Mouse (Mus musculus): ENCODE measurements around the gene Erbb2. TPM values are rescaled to one million over a fixed set of nuclear protein-coding genes. Genes with fewer than 3 reads are reported as not detected.

Gene Erbb2
- total and polyA plus RNA-seq, 2 experiments from 2014 or later, result 3.7 to 4.9 TPM

DNA sequence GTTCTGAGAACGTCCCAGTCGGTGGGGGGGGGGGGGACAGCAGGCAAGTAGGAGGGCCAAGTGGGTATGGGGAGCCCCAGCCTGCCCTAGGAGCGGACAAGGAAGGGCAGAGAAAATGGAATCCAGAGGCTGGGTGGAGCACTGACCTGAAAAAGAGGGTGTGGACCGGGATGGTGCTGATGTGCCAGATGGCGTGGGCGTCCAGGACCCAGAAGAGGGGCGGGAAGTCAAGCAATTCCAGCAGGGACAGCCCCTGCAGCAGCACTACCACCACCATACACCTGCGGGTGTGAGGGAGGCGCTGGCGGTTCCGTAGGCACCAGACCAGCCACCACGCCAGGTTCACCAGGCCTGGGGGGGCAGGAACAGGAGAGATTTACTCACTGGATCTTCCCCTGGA is 22.1 kb upstream of the Erbb2 start:
- no peaks in the 10 kb centered on the region; the same call in 1 of the 2 replicates for H3K27me3 ChIP-seq (ENCODE audit: insufficient read depth, low read length)
- whole genome bisulfite sequencing, result 78% methylated on average over 12 of the region's 12 CpGs
- no peak overlapping the region for H3K4me3 ChIP-seq (ENCODE audit: low read depth, low read length)
- H3K4me1 ChIP-seq (ENCODE audit: insufficient read depth), result no peaks in the 10 kb centered on the region
- TF ChIP-seq CTCF (IDR thresholded peaks at IDR 0.05; ENCODE audit: low read depth), result no peak
- no peak overlapping the region for H3K4me2 ChIP-seq (ENCODE audit: low read depth)
- DNase-seq (no peak), ATAC-seq (no peak)
- no peak overlapping the region for H3K27ac ChIP-seq (ENCODE audit: low read depth, low read length)
- no peaks in the 10 kb centered on the region for H3K36me3 ChIP-seq (ENCODE audit: insufficient read depth)
- H3K9ac ChIP-seq, result no peak overlapping the region
- H3K9me3 ChIP-seq (ENCODE audit: low read length), result no peaks in the 10 kb centered on the region

DNA sequence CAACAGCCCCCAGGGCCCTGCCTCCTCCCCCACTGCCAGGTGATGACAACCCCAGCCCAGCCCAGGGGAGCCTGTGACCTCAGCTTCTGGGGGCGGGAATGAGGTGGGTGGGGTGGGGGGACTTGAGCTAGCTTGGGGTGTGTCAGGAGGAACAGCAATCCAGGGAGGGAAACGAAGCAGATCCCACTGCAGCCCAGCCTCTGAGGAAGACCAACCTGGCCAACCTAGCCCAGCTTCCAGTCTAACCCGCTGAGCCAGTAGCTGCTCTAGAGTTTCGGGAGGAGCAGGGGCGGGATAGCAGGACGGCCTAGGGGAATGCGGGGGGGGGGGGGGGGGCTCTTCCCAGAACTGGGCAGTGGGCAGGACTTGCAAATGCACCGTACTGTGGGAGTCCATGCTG is 20.2 kb upstream of the Erbb2 start:
- no peak for TF ChIP-seq CTCF (IDR thresholded peaks at IDR 0.05; ENCODE audit: low read depth)
- no peaks in the 10 kb centered on the region for H3K9me3 ChIP-seq (ENCODE audit: low read length)
- no peak overlapping the region for H3K4me3 ChIP-seq (ENCODE audit: low read depth, low read length)
- H3K27me3 ChIP-seq (ENCODE audit: insufficient read depth, low read length), result no peaks in the 10 kb centered on the region
- no peaks in the 10 kb centered on the region for H3K36me3 ChIP-seq (ENCODE audit: insufficient read depth)
- DNase-seq (no peak), ATAC-seq (no peak)
- H3K4me1 ChIP-seq (ENCODE audit: insufficient read depth), result no peaks in the 10 kb centered on the region
- no peak overlapping the region for H3K9ac ChIP-seq
- H3K27ac ChIP-seq (ENCODE audit: low read depth, low read length), result no peak overlapping the region
- WGBS, result 45% methylated on average over 7 of the region's 8 CpGs
- no peak overlapping the region for H3K4me2 ChIP-seq (ENCODE audit: low read depth)

DNA sequence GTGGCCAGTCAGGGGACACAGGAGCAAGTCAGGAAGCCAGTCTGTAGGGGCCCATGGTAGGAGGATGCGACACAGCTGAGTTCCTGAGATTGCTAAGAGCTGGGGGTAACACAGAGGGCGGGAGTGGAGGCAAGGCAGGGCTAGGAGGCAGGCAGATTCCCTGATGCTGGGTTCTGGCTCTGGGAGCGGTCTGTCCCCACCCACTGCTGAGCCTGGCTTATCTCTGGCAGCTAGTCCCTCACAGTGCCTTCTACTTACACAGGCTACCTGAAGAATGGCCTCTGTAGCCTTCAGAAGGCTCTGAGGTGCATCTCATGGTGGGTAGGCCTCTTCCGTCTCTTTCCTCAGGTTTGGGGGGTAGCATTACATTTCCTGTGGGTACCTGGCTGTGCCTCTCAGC is 19.6 kb upstream of the Erbb2 start:
- no peaks in the 10 kb centered on the region for H3K36me3 ChIP-seq (ENCODE audit: insufficient read depth)
- ATAC-seq, result no peak
- H3K9me3 ChIP-seq (ENCODE audit: low read length), result no peaks in the 10 kb centered on the region
- no peaks in the 10 kb centered on the region for H3K27me3 ChIP-seq (ENCODE audit: insufficient read depth, low read length)
- no peak for TF ChIP-seq CTCF (IDR thresholded peaks at IDR 0.05; ENCODE audit: low read depth)
- H3K4me2 ChIP-seq (ENCODE audit: low read depth), result no peak overlapping the region
- no peaks in the 10 kb centered on the region for H3K4me1 ChIP-seq (ENCODE audit: insufficient read depth)
- H3K9ac ChIP-seq, result no peak overlapping the region
- H3K27ac ChIP-seq (ENCODE audit: low read depth, low read length), result no peak overlapping the region
- DNase-seq, result no peak
- no peak overlapping the region for H3K4me3 ChIP-seq (ENCODE audit: low read depth, low read length)
- WGBS, result 52% methylated on average over 3 of the region's 4 CpGs

DNA sequence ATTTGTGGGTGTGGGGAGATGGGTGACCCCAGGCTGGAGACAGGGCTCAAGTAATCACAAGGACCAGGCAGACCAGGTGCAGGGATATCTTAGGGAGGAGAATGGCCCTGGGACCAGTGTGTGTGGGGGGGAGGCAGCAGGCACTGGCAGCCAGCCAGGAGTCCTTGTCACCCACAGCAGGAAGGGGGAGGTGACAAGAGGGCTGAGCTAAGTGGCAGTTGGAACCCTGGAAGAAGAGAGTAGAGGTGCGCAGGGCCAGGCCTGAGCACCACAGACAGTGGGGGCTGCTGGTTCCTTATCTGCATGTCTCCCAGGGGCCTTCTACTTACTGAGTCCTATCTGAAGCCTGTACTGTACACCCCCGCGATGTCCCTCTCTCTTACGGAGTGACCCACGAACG is 19.0 kb upstream of the Erbb2 start:
- no peak for TF ChIP-seq CTCF (IDR thresholded peaks at IDR 0.05; ENCODE audit: low read depth)
- WGBS, result 74% methylated on average over 6 of the region's 6 CpGs

DNA sequence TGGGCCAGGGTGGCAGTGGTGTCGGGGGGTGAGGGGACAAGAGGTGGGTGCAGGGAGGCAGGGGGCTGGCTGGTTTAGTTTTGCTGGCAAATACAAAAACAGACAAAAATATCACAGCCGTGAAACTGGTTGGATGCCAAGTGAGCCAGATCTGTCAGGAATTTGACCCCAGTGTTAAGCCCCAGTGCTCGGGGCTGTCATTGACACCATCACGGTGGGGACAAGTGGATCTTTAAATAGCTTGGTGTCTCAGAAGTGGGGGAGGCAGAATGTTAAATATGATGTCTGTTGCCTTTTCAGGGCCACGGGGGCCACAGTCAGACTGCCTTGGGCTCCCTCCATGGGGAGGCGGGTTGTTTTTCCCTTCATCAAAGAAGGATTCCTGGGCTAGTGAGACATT is 18.0 kb upstream of the Erbb2 start:
- DNase-seq (no peak), ATAC-seq (no peak)
- Histone ChIP-seq H3K27me3 (ENCODE audit: insufficient read depth, low read length) (no peaks in the 10 kb centered on the region), H3K9me3 (ENCODE audit: low read length) (no peaks in the 10 kb centered on the region), H3K4me1 (ENCODE audit: insufficient read depth) (no peaks in the 10 kb centered on the region), H3K36me3 (ENCODE audit: insufficient read depth) (no peaks in the 10 kb centered on the region), H3K4me2 (ENCODE audit: low read depth) (no peak overlapping the region), H3K27ac (ENCODE audit: low read depth, low read length) (no peak overlapping the region), H3K4me3 (ENCODE audit: low read depth, low read length) (no peak overlapping the region), H3K9ac (0 out of 2 replicates have a peak overlapping the region, but pooled peaks have one; percentile 10)
- 44% methylated on average over 6 of the region's 6 CpGs for WGBS
- no peak for TF ChIP-seq CTCF (IDR thresholded peaks at IDR 0.05; ENCODE audit: low read depth)

More for the DNA sequence above, 19.0 kb upstream of the Erbb2 start:
- Histone ChIP-seq H3K27ac (ENCODE audit: low read depth, low read length) (no peak overlapping the region), H3K4me3 (ENCODE audit: low read depth, low read length) (no peak overlapping the region), H3K4me2 (ENCODE audit: low read depth) (no peak overlapping the region), H3K27me3 (ENCODE audit: insufficient read depth, low read length) (no peaks in the 10 kb centered on the region), H3K9ac (no peak overlapping the region), H3K9me3 (ENCODE audit: low read length) (no peaks in the 10 kb centered on the region), H3K4me1 (ENCODE audit: insufficient read depth) (no peaks in the 10 kb centered on the region), H3K36me3 (ENCODE audit: insufficient read depth) (no peaks in the 10 kb centered on the region)
- DNase-seq (no peak), ATAC-seq (no peak; the same call in 1 of the 2 replicates)

DNA sequence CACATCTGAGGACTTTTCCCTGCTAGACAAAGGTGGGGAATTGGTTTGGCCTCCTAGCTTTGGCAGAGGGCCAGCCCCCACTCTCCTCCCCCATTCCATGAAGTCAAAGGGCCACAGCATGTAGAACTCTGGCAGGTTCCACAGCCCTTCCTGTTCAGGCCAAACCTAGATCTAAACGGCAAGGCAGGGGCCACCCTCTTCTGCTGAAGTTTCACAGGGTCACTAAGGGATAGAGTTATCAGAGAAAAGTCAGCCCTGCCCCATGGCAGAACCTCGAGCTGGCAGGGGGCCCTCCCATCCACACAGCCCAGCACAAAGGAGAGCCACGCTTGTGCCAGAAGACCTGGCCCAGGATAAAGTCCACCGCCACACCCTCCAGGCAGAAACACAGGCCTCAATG is 17.2 kb upstream of the Erbb2 start:
- Histone ChIP-seq H3K4me3 (ENCODE audit: low read depth, low read length) (no peak overlapping the region), H3K9ac (no peak overlapping the region), H3K27me3 (ENCODE audit: insufficient read depth, low read length) (no peaks in the 10 kb centered on the region), H3K36me3 (ENCODE audit: insufficient read depth) (no peaks in the 10 kb centered on the region), H3K27ac (ENCODE audit: low read depth, low read length) (no peak overlapping the region), H3K4me1 (ENCODE audit: insufficient read depth) (peaks cover 5% of the 10 kb centered on the region; the same call in 1 of the 2 replicates), H3K9me3 (ENCODE audit: low read length) (no peaks in the 10 kb centered on the region), H3K4me2 (ENCODE audit: low read depth) (no peak overlapping the region)
- ATAC-seq (no peak), DNase-seq (no peak)
- no peak for TF ChIP-seq CTCF (IDR thresholded peaks at IDR 0.05; ENCODE audit: low read depth)
- 42% methylated on average over 4 of the region's 4 CpGs for WGBS

DNA sequence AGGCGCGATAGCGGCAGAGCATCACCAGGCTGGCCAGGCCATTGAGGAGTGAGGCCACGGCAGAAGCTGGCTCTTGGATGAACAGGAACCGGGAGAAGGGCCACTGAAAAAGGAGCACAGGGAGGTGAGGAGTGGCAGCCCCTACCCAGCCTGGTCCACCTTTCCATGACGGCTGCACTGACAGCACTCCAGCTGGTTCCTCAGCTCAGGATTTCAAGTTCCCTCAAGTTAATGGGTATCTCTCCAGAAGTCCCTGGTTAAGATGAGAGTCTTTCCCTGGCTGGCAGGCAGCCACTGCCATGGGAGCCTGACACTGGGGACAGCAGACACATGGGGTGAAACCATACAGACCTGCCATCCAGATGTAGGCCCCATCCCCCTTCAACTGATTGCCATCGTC is 14.3 kb upstream of the Erbb2 start:
- H3K27ac ChIP-seq (ENCODE audit: low read depth, low read length), result no peak overlapping the region
- no peaks in the 10 kb centered on the region for H3K9me3 ChIP-seq (ENCODE audit: low read length)
- H3K9ac ChIP-seq, result no peak overlapping the region
- H3K36me3 ChIP-seq (ENCODE audit: insufficient read depth), result no peaks in the 10 kb centered on the region
- no peak overlapping the region for H3K4me2 ChIP-seq (ENCODE audit: low read depth)
- DNase-seq (no peak), ATAC-seq (no peak)
- H3K27me3 ChIP-seq (ENCODE audit: insufficient read depth, low read length), result no peaks in the 10 kb centered on the region
- H3K4me1 ChIP-seq (ENCODE audit: insufficient read depth), result peaks cover 11% of the 10 kb centered on the region
- no peak overlapping the region for H3K4me3 ChIP-seq (ENCODE audit: low read depth, low read length)
- 94% methylated on average over 7 of the region's 7 CpGs for WGBS
- TF ChIP-seq CTCF (IDR thresholded peaks at IDR 0.05; ENCODE audit: low read depth), result no peak
